Mouse (Mus musculus) B cell, adult 67 days (primary cell): Measurements from ENCODE around the gene Hcn1. TPM values are rescaled to one million over a fixed set of nuclear protein-coding genes. Genes with fewer than 3 reads are reported as not detected.

ENCODE experiments used
- total RNA-seq, 2 experiments: library from RNA; stranded (reverse); gene quantifications; 4 replicates each; pipeline ENCODE4 v1.2.4; 2023

Gene Hcn1
- total RNA-seq, result not detected

DNA sequence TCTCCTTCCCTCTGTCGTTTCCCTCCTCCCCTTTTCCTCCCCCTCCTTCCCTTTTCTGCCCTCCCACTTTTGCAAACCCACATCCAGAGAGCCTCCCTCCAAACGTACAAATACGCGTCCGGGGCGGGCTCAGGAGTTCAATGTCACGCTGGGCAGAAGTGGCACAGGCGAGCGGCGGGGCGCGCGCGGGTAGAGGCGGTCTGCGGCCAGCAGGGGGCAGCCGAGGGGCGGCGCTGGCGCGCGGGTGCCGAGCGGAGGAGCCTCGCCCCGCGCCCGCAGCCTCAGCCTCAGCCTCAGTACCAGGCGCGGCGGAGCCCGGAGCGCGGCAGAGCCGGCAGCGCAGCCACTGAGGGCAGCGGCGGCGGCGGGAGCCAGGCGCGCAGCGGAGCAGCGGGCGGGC is at the start of gene Hcn1:
Gene Hcn1, plus strand, starts transcription at position 140 of the 400 bp plus-strand sequence.

